Mouse (Mus musculus): ENCODE data around the gene Selenos. TPM values are rescaled to one million over a fixed set of nuclear protein-coding genes. Genes with fewer than 3 reads are reported as not detected.

Gene Selenos
- total RNA-seq, 2 experiments from 2014 or later = 129 to 185 TPM

- ATAC-seq (replicated peaks; ENCODE audit: poor library complexity, severe bottlenecking) = no peak
Measured at GRCm38 (mm10) chr7:66116906-66117482, 37.5 kb downstream of the Selenos start.

DNA sequence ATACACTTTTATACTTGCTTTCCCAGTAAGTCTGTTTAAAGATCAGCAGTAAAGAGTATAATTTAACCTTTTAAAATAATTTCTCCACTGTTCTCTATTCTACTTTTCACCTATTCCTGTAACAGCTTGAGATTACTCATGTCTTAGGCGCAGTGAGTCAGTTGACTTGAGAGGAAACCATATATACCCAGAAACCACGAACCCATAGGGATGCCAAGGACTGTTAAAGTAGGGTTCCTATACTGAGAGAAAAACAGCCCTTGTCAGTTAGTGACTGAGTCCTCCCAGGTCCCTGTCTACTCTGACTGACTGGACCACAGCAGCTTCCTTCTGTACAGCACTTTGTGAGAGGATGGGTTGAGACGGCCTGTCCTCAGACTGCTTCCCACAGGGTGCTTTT lies 38.6 kb downstream of the Selenos start:
- ATAC-seq (replicated peaks; ENCODE audit: poor library complexity, severe bottlenecking) = peak; percentile 19

DNA sequence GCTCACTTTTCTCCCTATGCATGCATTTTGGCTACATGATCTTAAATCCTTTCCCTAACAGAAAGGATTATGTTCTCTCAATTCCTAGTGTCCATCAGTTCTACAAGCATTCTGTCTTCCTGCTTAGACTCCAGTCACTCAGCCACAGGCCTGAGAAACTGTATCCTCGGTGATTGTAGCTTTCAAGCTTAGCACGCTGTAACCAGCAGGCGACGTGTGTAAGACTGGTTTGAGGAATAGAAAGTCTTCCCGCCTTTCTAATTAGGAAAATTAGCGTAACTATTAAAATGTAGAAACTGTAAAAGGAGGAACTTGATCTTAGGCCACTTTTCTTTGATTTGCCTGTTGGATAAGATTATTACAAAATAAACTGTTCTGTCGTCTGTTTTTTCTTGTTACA lies 39.3 kb downstream of the Selenos start:
- peak; percentile 62 for ATAC-seq (replicated peaks; ENCODE audit: poor library complexity, severe bottlenecking)

DNA sequence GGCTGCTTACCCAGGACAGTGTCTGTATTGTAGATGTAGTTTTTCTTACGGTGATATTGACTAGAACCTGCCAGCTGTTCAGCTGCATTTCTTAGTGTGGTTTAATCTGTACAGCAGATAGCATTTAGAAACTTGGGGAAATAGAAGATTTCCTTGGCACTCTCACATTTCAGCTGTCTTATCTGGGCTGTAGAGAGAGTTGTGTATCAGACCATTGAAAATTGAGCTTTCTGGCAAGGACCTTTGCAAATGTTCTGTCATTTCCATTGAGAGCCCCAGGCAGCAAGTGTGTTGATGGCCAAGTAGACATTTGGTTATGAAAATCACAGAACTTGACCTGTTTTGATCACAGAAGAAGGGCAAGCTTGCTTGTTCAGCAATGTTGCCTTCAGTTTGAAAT lies 40.7 kb downstream of the Selenos start:
- ATAC-seq (replicated peaks; ENCODE audit: poor library complexity, severe bottlenecking) = no peak

- ATAC-seq (replicated peaks; ENCODE audit: poor library complexity, severe bottlenecking) = peak; percentile 48
Measured at GRCm38 (mm10) chr7:66120702-66121396, 41.4 kb downstream of the Selenos start.

DNA sequence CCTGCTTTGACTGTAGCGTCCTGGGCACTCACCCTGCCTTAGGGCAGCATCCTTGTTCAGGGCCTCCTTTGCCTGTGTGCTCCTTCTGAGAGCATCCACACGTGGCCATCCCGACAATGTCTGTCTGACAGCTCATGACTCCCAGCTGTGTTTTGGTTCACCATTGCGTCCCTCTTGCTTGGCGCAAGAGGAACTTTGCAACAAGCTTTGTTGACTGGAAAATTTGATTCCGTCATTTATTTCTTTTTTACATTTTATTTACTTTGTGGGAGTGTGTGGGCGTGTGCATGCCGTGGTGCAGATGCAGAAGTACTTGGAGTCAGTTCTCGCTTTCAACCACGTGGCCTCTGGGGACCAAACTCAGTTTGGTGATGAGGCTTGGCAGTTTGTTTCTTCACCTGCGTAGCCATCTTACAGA lies 45.1 kb downstream of the Selenos start:
- peak; percentile 63 for ATAC-seq (replicated peaks; ENCODE audit: poor library complexity, severe bottlenecking)

DNA sequence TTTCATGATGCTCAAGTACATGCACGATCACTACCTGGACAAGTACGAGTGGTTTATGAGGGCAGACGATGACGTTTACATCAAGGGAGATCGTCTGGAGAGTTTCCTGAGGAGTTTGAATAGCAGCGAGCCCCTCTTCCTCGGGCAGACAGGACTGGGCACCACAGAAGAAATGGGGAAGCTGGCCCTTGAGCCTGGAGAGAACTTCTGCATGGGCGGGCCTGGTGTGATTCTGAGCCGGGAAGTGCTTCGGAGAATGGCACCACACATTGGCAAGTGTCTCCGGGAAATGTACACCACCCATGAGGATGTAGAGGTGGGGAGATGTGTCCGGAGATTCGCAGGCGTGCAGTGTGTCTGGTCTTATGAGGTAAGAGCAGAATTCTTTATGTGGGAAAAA lies 45.9 kb downstream of the Selenos start:
- ATAC-seq (replicated peaks; ENCODE audit: poor library complexity, severe bottlenecking) = peak; percentile 83

DNA sequence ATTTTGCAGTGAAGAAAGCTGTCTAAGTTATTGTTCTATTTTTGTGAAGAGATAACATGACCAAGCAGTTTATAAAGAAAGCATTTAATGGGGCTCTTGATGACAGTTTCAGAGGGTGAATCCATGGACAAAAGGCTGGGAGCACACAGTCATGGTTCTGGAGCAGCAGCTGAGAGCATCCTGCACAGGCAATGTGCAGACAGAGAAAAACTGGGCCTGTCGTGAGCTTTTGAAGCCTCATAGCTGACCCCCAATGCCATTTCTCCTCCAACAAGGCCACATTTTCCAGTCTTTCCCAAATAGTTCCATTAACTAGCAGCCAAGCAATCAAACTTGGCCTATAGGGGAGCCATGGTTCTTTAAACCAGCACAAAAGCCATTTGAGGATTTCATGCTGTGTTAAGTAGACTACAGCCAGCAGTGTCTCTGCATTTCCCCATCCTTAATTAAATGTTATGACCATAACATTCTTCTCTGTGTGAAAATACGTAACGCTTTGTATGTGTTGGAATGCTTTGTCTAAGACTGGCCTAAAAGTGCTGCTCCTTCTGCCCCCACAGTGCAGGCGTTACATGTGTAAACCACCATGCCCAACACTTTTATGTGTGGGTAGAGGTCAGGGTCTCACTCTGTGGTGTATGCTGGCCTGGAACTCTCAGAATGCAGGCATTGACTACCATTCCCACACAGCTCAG lies 48.6 kb downstream of the Selenos start:
- no peak for ATAC-seq (replicated peaks; ENCODE audit: poor library complexity, severe bottlenecking)

DNA sequence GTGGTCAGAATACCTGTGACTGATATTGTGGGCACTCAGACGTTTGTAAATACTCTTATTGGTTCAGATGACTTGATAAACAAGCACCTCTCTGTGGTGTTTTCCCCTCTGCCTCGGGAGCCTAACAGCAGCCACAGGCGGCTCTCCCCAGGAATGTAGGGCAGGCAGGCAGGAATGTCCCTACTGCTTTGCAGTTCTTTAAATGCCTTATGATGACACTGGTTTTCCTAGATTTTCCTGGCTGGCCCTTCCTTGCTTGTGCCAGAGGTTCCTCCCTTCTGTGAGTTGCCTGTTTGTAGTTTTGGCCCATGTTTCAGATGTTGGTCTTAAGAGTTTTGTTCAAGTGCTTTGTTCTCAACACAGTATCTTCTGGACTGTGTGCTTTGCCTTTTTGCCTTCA lies 49.4 kb downstream of the Selenos start:
- ATAC-seq (replicated peaks; ENCODE audit: poor library complexity, severe bottlenecking) = no peak

- no peak for ATAC-seq (replicated peaks; ENCODE audit: poor library complexity, severe bottlenecking)
Measured at GRCm38 (mm10) chr7:66130296-66130695, 50.8 kb downstream of the Selenos start.

DNA sequence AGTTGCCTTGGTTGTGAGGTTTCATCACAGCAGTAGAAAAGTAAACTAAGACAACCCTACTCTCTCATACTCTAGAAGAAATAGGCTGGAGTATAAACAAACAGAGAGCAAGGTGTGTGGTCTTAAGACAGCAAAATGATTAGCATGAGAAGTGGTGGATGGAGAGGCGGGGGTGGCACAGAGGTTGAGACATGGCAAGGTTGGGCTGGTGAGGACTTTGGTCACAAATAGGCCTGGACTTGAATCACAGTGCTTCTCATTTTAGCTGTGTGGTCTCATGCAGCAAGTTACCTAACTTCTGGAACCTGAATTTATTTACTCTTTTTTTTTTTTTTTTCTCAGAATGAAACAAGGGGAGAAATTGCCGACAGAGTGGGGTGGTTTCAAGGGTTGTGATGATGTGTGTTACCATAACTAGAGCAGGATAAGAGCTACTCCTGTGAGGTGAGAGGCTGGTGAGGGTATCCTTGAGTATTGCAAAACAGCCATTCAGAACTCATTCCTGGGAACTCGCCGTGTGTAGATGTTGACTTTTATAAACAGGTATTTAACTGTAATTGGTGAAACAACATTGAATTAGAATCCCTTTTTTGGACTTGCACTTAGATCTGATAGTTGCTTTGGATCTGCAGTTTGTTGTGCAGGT lies 52.5 kb downstream of the Selenos start:
- ATAC-seq (replicated peaks; ENCODE audit: poor library complexity, severe bottlenecking) = no peak

GRCm38 (mm10) chr7:66134154-66134553 lies 54.7 kb downstream of the Selenos start:
- peak; percentile 77 for ATAC-seq (replicated peaks; ENCODE audit: poor library complexity, severe bottlenecking)

- peak; percentile 77 for ATAC-seq (replicated peaks; ENCODE audit: poor library complexity, severe bottlenecking)
Measured at GRCm38 (mm10) chr7:66135644-66136043, 56.2 kb downstream of the Selenos start.

- no peak for ATAC-seq (replicated peaks; ENCODE audit: poor library complexity, severe bottlenecking)
Measured at GRCm38 (mm10) chr7:66136187-66136586, 56.7 kb downstream of the Selenos start.

GRCm38 (mm10) chr7:66137309-66137708 lies 57.9 kb downstream of the Selenos start:
- ATAC-seq (replicated peaks; ENCODE audit: poor library complexity, severe bottlenecking) = no peak

DNA sequence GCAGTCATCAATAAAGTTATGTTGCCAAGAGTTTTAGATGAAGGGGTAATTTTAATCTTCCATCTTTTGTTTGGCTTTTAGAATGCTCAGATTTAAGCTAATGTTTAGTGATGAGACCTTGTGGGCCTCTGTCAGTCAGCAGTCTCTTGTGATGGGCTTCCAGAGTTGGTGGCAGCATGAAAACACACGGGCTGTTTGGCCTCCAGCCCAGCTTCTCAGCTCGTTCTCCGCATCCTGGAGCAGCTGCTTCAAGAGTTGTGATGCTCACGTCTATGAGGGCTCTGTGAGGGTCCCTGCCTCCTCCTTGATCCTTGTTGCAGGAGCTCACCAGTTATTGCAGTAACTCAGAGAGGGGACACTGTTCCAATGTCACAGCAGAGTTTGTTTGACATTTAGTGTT lies 58.9 kb downstream of the Selenos start:
- no peak for ATAC-seq (replicated peaks; ENCODE audit: poor library complexity, severe bottlenecking)

- no peak for ATAC-seq (replicated peaks; ENCODE audit: poor library complexity, severe bottlenecking)
Measured at GRCm38 (mm10) chr7:66138878-66139277, 59.4 kb downstream of the Selenos start.

Measured in granulocyte monocyte progenitor cell, adult 5-6 weeks (primary cell).